Mouse (Mus musculus) liver, postnatal 0 days (tissue): ENCODE results near the gene Csrp1.

Experiments used
- CTCF ChIP-seq: sonication (generic); IDR thresholded peaks from 2 replicates; pipeline ENCODE4 v1.5.1; 2016; ENCODE audit warnings: antibody characterized with exemption, low read depth
- EP300 ChIP-seq: IDR thresholded peaks from 2 replicates; pipeline ENCODE4 v1.6.1; 2016; ENCODE audit warnings: antibody characterized with exemption, low read depth, mild to moderate bottlenecking

GRCm38 (mm10) chr1:135767324-135767890 lies 47.5 kb downstream of the Csrp1 start:
- TF ChIP-seq CTCF (no peak), EP300 (no peak)
